Mouse (Mus musculus): Measurements from ENCODE around the gene Plekhg2. TPM values are rescaled to one million over a fixed set of nuclear protein-coding genes. Genes with fewer than 3 reads are reported as not detected.
"Not testable (repeated sequence)": the region's sequence is repeated elsewhere in the genome, so short reads cannot be mapped to it uniquely, and the experiment has no call there.

Gene Plekhg2
- polyA plus RNA-seq, 1 experiment from 2014 or later = 114 TPM

DNA sequence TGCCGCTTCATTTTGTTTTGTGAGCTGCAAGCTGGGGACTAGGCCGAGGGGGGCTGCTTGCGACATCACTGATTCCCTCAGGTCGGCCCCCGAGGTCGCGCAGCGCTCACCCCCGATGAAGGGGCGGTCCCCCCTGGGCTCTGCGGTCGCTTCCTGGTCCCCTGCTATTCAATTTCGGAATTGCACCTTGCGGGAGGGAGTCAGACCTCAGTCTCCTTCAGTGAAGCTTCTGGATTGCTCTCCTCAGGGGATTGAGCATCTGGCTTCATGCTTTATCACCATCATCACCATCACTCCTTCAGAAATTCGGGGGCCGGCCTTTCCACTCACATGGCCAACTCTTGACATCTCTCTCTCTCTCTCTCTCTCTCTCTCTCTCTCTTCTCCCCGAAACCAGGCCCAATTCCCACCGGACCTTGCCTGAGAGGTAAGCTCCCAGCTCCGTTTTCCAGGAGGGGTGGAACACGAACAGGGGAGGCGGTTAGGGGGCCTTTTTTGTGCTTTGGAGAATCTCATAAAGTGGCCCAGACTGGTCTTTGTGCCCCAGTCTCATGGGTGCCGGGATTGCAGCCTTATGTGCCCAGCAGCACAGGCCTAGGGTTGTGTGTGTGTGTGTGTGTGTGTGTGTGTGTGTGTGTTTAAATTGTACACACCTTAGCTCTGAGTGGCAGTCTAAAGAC is 21.0 kb upstream of the Plekhg2 start:
- Histone ChIP-seq H3K4me2 (replicated peaks) (peak overlapping the region; percentile 90), H3K4me3 (peak overlapping the region; percentile 94), H3K9me3 (no peaks in the 10 kb centered on the region), H3K36me3 (peaks cover 55% of the 10 kb centered on the region), H3K27ac (peak overlapping the region; percentile 56), H3K27me3 (no peaks in the 10 kb centered on the region), H3K9ac (peak overlapping the region; percentile 83), H3K4me1 (peaks cover 15% of the 10 kb centered on the region)
- 5% methylated on average over 22 of the region's 22 CpGs for WGBS
- ATAC-seq (ENCODE audit: insufficient number of reproducible peaks, insufficient read depth, low FRiP score, low TSS enrichment) = no peak

DNA sequence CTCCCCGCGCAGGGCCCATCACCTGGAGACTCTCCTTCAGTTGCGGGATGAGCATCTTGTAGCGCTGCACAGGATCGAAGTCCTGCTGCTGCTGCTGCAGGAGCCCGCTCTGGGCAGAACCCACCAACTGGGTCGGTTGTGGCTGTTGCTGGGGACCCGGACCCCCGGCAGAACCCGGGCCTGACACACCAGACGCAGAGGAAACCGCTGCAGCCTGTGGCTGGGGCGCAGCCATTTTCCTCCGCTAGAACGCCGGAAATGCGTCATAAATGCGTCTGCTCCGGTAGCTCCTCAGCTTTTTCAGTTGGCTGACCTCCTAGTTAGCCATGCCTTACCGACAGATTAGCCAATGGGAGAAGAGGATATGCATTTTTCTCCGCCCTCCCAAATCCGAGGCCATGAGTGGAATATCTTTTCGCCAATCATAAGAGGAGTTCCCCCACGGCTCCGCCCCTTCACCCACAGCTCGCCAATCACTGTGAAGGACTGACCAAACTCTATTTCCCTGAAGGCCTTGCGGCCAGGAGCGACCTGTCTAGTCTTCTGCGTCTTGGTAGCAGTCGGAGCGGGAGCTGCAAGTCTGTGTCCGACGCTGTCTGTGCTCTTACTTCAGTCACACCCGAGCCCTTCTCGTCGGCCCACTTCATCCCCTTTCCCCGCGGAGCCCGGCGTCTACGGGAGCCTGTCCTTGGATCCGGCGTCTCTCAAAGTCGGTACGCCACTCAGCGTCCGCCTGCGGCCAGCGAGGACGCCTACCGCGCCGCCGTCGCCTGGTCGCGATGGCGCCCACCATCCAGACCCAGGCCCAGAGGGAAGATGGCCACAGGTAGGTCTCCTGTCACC is 20.3 kb upstream of the Plekhg2 start, which contains the start of the genes Med29 and Paf1:
Gene Med29, minus strand, starts transcription at position 280 of the 843 bp plus-strand sequence.
Gene Paf1, plus strand, starts transcription at position 523 of the 843 bp plus-strand sequence.
- peaks cover 56% of the 10 kb centered on the region for H3K36me3 ChIP-seq

DNA sequence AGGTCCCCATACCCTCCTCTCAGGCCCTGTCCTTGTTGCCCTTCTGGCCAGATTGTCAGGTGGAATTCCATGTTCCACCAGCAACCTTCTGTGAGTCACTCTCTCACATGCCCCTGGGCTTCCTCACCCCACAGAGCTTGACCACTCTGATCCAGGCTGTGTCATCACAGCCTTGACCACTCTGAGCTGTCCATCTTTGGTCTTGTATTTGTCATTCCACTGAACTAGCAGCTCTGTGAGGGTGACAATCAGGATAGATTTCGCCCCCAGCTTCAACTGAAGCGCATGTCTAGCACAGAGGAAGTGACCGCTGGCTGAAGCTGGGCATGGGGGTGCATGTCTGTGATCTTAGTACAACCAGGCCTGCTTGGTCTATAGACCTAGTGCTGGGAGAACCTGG is 17.9 kb upstream of the Plekhg2 start:
- Histone ChIP-seq H3K27ac (no peak overlapping the region), H3K4me3 (no peak overlapping the region), H3K9ac (no peak overlapping the region), H3K4me2 (replicated peaks) (no peak overlapping the region), H3K27me3 (no peaks in the 10 kb centered on the region), H3K36me3 (peaks cover 51% of the 10 kb centered on the region), H3K4me1 (peaks cover 15% of the 10 kb centered on the region), H3K9me3 (no peaks in the 10 kb centered on the region)
- ATAC-seq (ENCODE audit: insufficient number of reproducible peaks, insufficient read depth, low FRiP score, low TSS enrichment) = no peak
- 95% methylated on average over 3 of the region's 3 CpGs for WGBS

More for the DNA sequence above, 20.3 kb upstream of the Plekhg2 start, which contains the start of the genes Med29 and Paf1:
- peak within 1 kb of the TSS; percentile 90 for H3K4me2 ChIP-seq (replicated peaks)
- H3K27ac ChIP-seq = peak within 1 kb of the TSS; percentile 56
- peak; percentile 97 for ATAC-seq (ENCODE audit: insufficient number of reproducible peaks, insufficient read depth, low FRiP score, low TSS enrichment)
- H3K4me3 ChIP-seq = peak within 1 kb of the TSS; percentile 94
- H3K9ac ChIP-seq = peak within 1 kb of the TSS; percentile 83
- H3K4me1 ChIP-seq = peaks cover 15% of the 10 kb centered on the region
- WGBS = under 1% methylated on average over 58 of the region's 58 CpGs
- H3K9me3 ChIP-seq = no peaks in the 10 kb centered on the region
- H3K27me3 ChIP-seq = no peaks in the 10 kb centered on the region

DNA sequence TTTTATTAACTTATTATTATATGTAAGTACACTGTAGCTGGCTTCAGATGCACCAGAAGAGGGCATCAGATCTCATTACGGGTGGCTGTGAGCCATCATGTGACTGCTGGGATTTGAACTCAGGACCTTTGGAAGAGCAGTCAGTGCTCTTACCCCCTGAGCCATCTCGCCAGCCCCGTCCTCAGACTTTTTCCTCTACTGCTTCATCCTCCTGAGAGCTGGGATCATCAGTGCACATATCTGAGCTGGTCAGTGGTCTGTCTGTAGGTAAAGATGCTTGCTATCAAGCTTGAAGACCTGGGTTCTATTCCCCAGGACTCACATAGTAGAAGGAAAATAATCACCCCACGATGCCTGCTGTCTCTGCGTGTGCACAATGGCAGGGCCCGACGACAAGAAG is 15.0 kb upstream of the Plekhg2 start:
- H3K4me2 ChIP-seq (replicated peaks); H3K27ac ChIP-seq; H3K9ac ChIP-seq; H3K4me3 ChIP-seq; H3K9me3 ChIP-seq; ATAC-seq (ENCODE audit: insufficient number of reproducible peaks, insufficient read depth, low FRiP score, low TSS enrichment); H3K27me3 ChIP-seq: not testable (repeated sequence)
- Histone ChIP-seq H3K4me1 (peaks cover 18% of the 10 kb centered on the region), H3K36me3 (peaks cover 48% of the 10 kb centered on the region)
- 84% methylated on average over 7 of the region's 7 CpGs for WGBS

DNA sequence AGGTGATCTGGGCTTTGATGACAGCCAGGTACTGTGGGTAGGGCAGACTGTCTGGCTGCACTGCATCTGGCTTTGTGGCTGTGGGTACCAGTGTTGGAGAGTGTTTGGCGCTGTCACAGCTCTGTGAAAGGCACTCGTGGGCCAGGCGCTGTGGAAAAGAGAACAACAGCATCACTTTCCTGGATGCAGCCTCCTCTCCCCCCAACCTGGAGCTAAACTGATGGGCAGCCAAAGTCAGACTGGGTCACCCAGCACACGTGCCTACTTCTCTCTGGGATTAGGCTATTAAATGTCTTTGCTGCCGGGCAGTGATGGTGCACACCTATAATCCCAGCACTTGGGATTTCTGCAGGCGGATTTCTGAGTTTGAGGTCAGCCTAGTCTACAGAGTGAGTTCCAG is 14.5 kb upstream of the Plekhg2 start:
- ATAC-seq (ENCODE audit: insufficient number of reproducible peaks, insufficient read depth, low FRiP score, low TSS enrichment) = not testable (repeated sequence)
- peaks cover 48% of the 10 kb centered on the region for H3K36me3 ChIP-seq
- 74% methylated on average over 6 of the region's 6 CpGs for WGBS

DNA sequence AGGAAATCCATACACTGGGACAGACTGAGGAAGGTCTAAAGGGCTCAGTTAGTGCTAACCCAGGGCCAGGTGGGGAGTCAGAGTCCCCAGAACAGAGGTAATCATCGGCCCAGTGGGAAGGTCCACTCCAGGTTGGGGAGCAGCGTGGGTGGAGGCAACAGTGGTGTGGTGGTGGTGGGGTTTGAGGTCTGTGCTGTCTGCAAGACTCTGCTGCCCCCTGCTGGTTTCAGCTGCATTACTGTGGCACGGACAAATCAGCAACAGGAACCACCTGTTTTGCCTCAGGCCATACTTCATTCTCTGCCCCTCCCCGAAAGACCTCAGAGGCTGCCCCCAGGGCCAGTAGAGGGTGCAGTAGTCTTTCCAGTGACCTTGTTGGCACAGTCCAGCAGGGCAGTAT is 14.1 kb upstream of the Plekhg2 start:
- 11% methylated on average over 4 of the region's 4 CpGs for WGBS
- Histone ChIP-seq H3K27me3 (no peaks in the 10 kb centered on the region), H3K9me3 (no peaks in the 10 kb centered on the region), H3K4me2 (replicated peaks) (no peak overlapping the region), H3K36me3 (peaks cover 48% of the 10 kb centered on the region), H3K9ac (no peak overlapping the region), H3K27ac (peak overlapping the region; percentile 17; the same call in 1 of the 2 replicates), H3K4me1 (peaks cover 22% of the 10 kb centered on the region), H3K4me3 (no peak overlapping the region)
- ATAC-seq (ENCODE audit: insufficient number of reproducible peaks, insufficient read depth, low FRiP score, low TSS enrichment) = peak; percentile 62

More for the DNA sequence above, 14.5 kb upstream of the Plekhg2 start:
- H3K27ac ChIP-seq; H3K27me3 ChIP-seq; H3K9ac ChIP-seq; H3K9me3 ChIP-seq; H3K4me2 ChIP-seq (replicated peaks); H3K4me3 ChIP-seq: not testable (repeated sequence)
- peaks cover 22% of the 10 kb centered on the region for H3K4me1 ChIP-seq

DNA sequence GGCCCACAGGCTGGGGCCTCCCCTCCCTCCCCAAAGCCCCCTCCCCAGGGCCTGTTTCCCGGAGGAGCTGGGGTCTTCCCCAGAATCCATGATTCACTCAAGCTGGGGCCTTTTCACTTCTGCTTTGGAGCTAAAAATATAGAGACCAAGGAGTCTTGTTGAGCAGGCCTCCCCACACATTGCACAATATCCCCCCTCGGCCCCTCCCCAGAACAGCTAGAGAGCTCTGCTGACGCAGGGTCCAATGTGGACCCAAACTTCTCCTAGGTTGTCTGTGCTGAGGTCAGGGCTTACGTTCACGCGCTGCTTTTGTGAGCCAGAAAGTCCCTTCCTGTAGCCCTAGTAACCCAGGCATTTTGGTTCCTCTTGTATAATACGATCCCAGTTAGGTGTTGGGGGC is 13.6 kb upstream of the Plekhg2 start:
- H3K9ac ChIP-seq = no peak overlapping the region; the same call in 1 of the 2 replicates
- peaks cover 48% of the 10 kb centered on the region for H3K36me3 ChIP-seq
- peak overlapping the region; percentile 17; the same call in 1 of the 2 replicates for H3K27ac ChIP-seq
- 85% methylated on average over 7 of the region's 7 CpGs for WGBS
- no peak for ATAC-seq (ENCODE audit: insufficient number of reproducible peaks, insufficient read depth, low FRiP score, low TSS enrichment)
- no peak overlapping the region for H3K4me2 ChIP-seq (replicated peaks)
- no peaks in the 10 kb centered on the region for H3K9me3 ChIP-seq
- H3K4me3 ChIP-seq = no peak overlapping the region
- no peaks in the 10 kb centered on the region for H3K27me3 ChIP-seq
- peaks cover 24% of the 10 kb centered on the region for H3K4me1 ChIP-seq

DNA sequence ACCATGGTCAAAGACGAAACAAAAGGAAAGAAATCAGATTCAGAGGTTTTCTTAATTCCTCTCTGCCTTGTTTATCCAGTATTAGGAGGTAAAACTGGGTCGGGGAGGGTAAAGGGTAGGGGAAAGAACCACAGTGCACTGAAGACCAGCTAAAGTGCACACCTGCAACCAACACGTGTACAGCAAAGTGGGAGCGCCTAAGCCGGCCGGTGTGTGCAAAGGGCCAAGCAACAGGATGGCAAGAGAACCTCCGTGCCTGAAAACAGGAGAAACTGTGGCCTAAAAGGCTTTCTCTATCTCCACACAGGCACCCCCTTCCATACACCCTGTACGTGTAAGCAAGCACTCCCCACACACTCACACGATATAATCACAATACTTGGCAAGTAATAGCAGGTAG is 12.8 kb upstream of the Plekhg2 start:
- 87% methylated on average over 9 of the region's 9 CpGs for WGBS
- Histone ChIP-seq H3K4me1 (peaks cover 32% of the 10 kb centered on the region), H3K4me2 (replicated peaks) (no peak overlapping the region), H3K36me3 (peaks cover 41% of the 10 kb centered on the region), H3K4me3 (no peak overlapping the region), H3K9me3 (no peaks in the 10 kb centered on the region), H3K9ac (no peak overlapping the region), H3K27me3 (no peaks in the 10 kb centered on the region), H3K27ac (no peak overlapping the region)
- ATAC-seq (ENCODE audit: insufficient number of reproducible peaks, insufficient read depth, low FRiP score, low TSS enrichment) = no peak

DNA sequence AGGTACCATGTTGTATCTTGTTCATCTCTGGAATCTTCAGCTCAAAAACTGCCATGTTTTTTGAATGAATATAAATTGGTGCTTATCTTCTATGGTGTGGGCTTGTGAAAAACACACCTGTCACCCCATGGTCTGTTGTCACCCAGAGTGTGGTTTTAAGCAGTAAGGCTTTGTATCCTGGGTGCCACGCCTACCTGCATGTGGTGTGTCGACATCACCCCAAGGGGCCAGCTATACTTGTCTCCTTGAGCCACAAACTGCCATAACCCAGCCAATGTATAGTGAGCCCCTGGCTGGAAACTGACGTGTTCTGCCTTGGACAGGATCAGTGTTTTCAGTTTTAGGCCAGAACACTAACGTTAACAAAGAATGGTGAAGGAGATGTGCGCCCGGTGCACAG is 11.8 kb upstream of the Plekhg2 start:
- H3K4me2 ChIP-seq (replicated peaks) = no peak overlapping the region
- no peak overlapping the region for H3K9ac ChIP-seq
- peaks cover 38% of the 10 kb centered on the region for H3K4me1 ChIP-seq
- H3K9me3 ChIP-seq = no peaks in the 10 kb centered on the region
- no peaks in the 10 kb centered on the region for H3K27me3 ChIP-seq
- peaks cover 31% of the 10 kb centered on the region for H3K36me3 ChIP-seq
- no peak for ATAC-seq (ENCODE audit: insufficient number of reproducible peaks, insufficient read depth, low FRiP score, low TSS enrichment)
- no peak overlapping the region for H3K27ac ChIP-seq
- 85% methylated on average over 6 of the region's 6 CpGs for WGBS
- H3K4me3 ChIP-seq = no peak overlapping the region

DNA sequence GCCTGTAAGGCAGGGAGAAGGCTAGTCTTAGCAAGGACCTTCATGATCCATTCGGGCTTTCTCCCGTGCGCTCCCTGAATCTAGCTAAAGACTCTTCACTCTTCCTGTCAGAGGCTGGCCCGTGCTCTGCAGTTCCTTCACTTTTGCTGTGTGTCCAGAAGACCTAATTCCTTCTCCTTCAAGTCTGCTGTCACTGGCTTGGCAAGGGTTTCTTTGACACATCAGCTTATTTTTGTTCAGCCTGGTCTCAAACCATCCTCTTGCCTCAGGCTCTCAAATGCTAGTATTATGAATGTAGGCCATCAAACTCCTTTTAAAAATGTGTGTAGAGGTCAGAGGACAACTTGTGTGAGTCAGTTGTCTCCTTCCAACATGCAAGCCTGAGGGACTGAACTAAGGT is 11.2 kb upstream of the Plekhg2 start:
- H3K4me2 ChIP-seq (replicated peaks) = no peak overlapping the region
- H3K27me3 ChIP-seq = no peaks in the 10 kb centered on the region
- no peak overlapping the region for H3K4me3 ChIP-seq
- H3K9ac ChIP-seq = no peak overlapping the region
- no peaks in the 10 kb centered on the region for H3K9me3 ChIP-seq
- peaks cover 26% of the 10 kb centered on the region for H3K36me3 ChIP-seq
- H3K27ac ChIP-seq = no peak overlapping the region
- ATAC-seq (ENCODE audit: insufficient number of reproducible peaks, insufficient read depth, low FRiP score, low TSS enrichment) = no peak
- H3K4me1 ChIP-seq = peaks cover 41% of the 10 kb centered on the region
- 79% methylated on average over 4 of the region's 4 CpGs for WGBS

DNA sequence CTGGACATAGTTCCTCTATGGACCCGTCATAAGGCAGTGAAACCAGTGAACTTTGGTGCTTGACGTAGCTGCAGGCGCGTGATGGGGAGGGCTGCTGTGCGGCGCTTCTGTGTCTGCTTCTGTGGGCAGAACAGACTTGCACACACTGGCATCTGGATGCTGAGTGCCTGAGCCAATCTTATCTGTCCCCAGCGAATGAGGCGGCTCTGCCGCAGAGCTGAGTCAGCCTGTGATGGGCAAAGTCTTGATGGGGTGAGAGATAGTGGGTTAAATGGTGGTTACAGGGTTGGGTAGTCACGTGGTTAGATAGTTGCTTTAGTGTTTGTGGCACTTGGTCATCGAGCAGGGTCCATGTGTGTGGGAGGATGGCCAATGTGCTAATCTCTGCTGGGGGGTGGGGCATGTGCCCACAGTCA is 10.6 kb upstream of the Plekhg2 start:
- Histone ChIP-seq H3K36me3 (peaks cover 21% of the 10 kb centered on the region), H3K27ac (peak overlapping the region; percentile 94), H3K4me1 (peaks cover 48% of the 10 kb centered on the region), H3K9me3 (no peaks in the 10 kb centered on the region), H3K4me2 (replicated peaks) (peak overlapping the region; percentile 52; the same call in 1 of the 2 replicates), H3K9ac (0 out of 2 replicates have a peak overlapping the region, but pooled peaks have one; percentile 12), H3K4me3 (0 out of 2 replicates have a peak overlapping the region, but pooled peaks have one; percentile 1), H3K27me3 (no peaks in the 10 kb centered on the region)
- WGBS = 63% methylated on average over 11 of the region's 11 CpGs
- ATAC-seq (ENCODE audit: insufficient number of reproducible peaks, insufficient read depth, low FRiP score, low TSS enrichment) = no peak
